In genomic region chr8:128356170-128356569, GRCm38 (mm10) we compare ENCODE assay signal across 8 mouse cellular contexts. TPM values are rescaled to one million over a fixed set of nuclear protein-coding genes. Genes with fewer than 3 reads are reported as not detected.
DNase-seq lines count a peak whose midpoint lies in the region; ATAC-seq and TF ChIP-seq lines count a peak whose summit lies in the region.

No protein-coding gene starts in this region.

- H3K4me2 ChIP-seq in hindbrain, postnatal 0 days (ENCODE audit: low read depth, low read length), result peak overlapping the region; percentile 100
- peak overlapping the region; percentile 100 for H3K4me2 ChIP-seq in neural tube, embryonic 14.5 days (ENCODE audit: low read depth, low read length)

- WGBS in hindbrain, postnatal 0 days, result 70% methylated on average over 5 of the region's 5 CpGs
- WGBS in neural tube, embryonic 14.5 days, result 69% methylated on average over 5 of the region's 5 CpGs

- H3K27ac ChIP-seq in layer of hippocampus, adult 2 months, result peak overlapping the region; percentile 98
- no peak overlapping the region; the same call in 1 of the 2 replicates for H3K27ac ChIP-seq in hindbrain, postnatal 0 days
- H3K27ac ChIP-seq in neural tube, embryonic 14.5 days (ENCODE audit: low read depth, low read length), result no peak overlapping the region

- no peak overlapping the region for H3K9ac ChIP-seq in hindbrain, postnatal 0 days (replicated peaks; ENCODE audit: low read length)
- H3K9ac ChIP-seq in neural tube, embryonic 14.5 days (replicated peaks; ENCODE audit: low read depth, low read length), result no peak overlapping the region

- no peaks in the 10 kb centered on the region for H3K36me3 ChIP-seq in hindbrain, postnatal 0 days (ENCODE audit: insufficient read depth, low read length)
- H3K36me3 ChIP-seq in neural tube, embryonic 14.5 days (ENCODE audit: control insufficient read depth, insufficient read depth, low read length), result no peaks in the 10 kb centered on the region

- no peak for TF ChIP-seq CTCF in layer of hippocampus, adult 2 months (conservative IDR thresholded peaks at IDR 0.05)
- no peak for TF ChIP-seq CTCF in hindbrain, postnatal 0 days (IDR thresholded peaks at IDR 0.05; ENCODE audit: low read depth)

- peaks cover 2% of the 10 kb centered on the region; the same call in 1 of the 2 replicates for H3K4me1 ChIP-seq in hindbrain, postnatal 0 days (ENCODE audit: insufficient read depth, low read length)
- 0 out of 2 replicates have a peak, but pooled peaks cover 8% of the 10 kb centered on the region for H3K4me1 ChIP-seq in neural tube, embryonic 14.5 days (ENCODE audit: control insufficient read depth, insufficient read depth, low read length)

- intact Hi-C loops in heart, postnatal 25 days (cut with DNase I), result loop anchor here (2.0 to 5.0 kb wide), 8 partner anchors 87 to 1024 kb away; no protein-coding TSS in a partner anchor

- no peaks in the 10 kb centered on the region for H3K27me3 ChIP-seq in hindbrain, postnatal 0 days (ENCODE audit: insufficient read depth, low read length)
- no peaks in the 10 kb centered on the region for H3K27me3 ChIP-seq in neural tube, embryonic 14.5 days (ENCODE audit: control insufficient read depth, insufficient read depth, low read length)

- H3K9me3 ChIP-seq in hindbrain, postnatal 0 days (ENCODE audit: low read length), result no peaks in the 10 kb centered on the region
- H3K9me3 ChIP-seq in neural tube, embryonic 14.5 days (ENCODE audit: control insufficient read depth, low read length), result no peaks in the 10 kb centered on the region

- peak; percentile 89 for DNase-seq in heart, adult 11 months
- no peak for DNase-seq in heart, postnatal 25 days (ENCODE audit: low spot score)
- DNase-seq in layer of hippocampus, adult 2 months (ENCODE audit: low spot score in 2 of 2), result no peak
- no peak for DNase-seq in layer of hippocampus, postnatal 10 days (ENCODE audit: low spot score in 2 of 2)
- no peak for DNase-seq in hindbrain, postnatal 0 days (ENCODE audit: low spot score)

- peak overlapping the region; percentile 88; the same call in 1 of the 2 replicates for H3K4me3 ChIP-seq in layer of hippocampus, adult 2 months
- H3K4me3 ChIP-seq in hindbrain, postnatal 0 days (ENCODE audit: low read length), result no peak overlapping the region
- H3K4me3 ChIP-seq in neural tube, embryonic 14.5 days (ENCODE audit: low read depth, low read length), result no peak overlapping the region

- no peak for ATAC-seq in hindbrain, postnatal 0 days
- no peak for ATAC-seq in neural tube, embryonic 14.5 days (ENCODE audit: low read depth)
- ATAC-seq in granulocyte monocyte progenitor cell, adult 5-6 weeks (replicated peaks; ENCODE audit: poor library complexity, severe bottlenecking), result no peak
- ATAC-seq in megakaryocyte-erythroid progenitor cell, adult 5-6 weeks (replicated peaks; ENCODE audit: low FRiP score, low TSS enrichment, poor library complexity, severe bottlenecking), result no peak

RNA-seq across cellular contexts. Expression of gene Nrp1, which starts 2.2 kb away (rescaled TPM):
- total RNA-seq in heart, postnatal 25 days (2021), result 100 to 1,000 TPM; 110 to 116 TPM
- 100 to 1,000 TPM in 1 of 2 experiments, 10 to 100 TPM in 1; 98.8 to 106 TPM for total RNA-seq in layer of hippocampus, adult 2 months (2021)
- 100 to 1,000 TPM; 157 to 165 TPM for total RNA-seq in layer of hippocampus, postnatal 10 days (2021)
- total RNA-seq in hindbrain, postnatal 0 days (2014; rRNA removed), result 50.4 and 51.0 TPM in 2 replicates
- 43.6 and 44.3 TPM in 2 replicates for polyA plus RNA-seq in hindbrain, postnatal 0 days (2015; fragmentation: Nextera tagmentation; extraction: Ambion mirVana)
- polyA plus RNA-seq in neural tube, embryonic 14.5 days (2014; fragmentation: Nextera tagmentation; extraction: Ambion mirVana), result 101 and 143 TPM in 2 replicates
- 13.1 and 17.2 TPM in 2 replicates for total RNA-seq in granulocyte monocyte progenitor cell, adult 5-6 weeks (2014; fragmentation: Nextera tagmentation)
- 9.7 and 12.1 TPM in 2 replicates for total RNA-seq in granulocyte monocyte progenitor cell, adult 5-6 weeks (2017)
- 0.15 and 0.20 TPM in 2 replicates for total RNA-seq in megakaryocyte-erythroid progenitor cell, adult 5-6 weeks (2014; fragmentation: Nextera tagmentation)
- 0.23 and 0.76 TPM in 2 replicates for total RNA-seq in megakaryocyte-erythroid progenitor cell, adult 5-6 weeks (2017)

Comparison
In these comparisons a context has a peak if more than half of its experiments do, and no peak if none do; other contexts are left out.
1. RNA of gene Nrp1, which starts 2.2 kb away (total RNA-seq): 157 to 165 TPM in layer of hippocampus, postnatal 10 days, 110 to 116 TPM in heart, postnatal 25 days, 98.8 to 106 TPM in layer of hippocampus, adult 2 months, 50.4 to 51.0 TPM in hindbrain, postnatal 0 days and 9.7 to 17.2 TPM in granulocyte monocyte progenitor cell, adult 5-6 weeks; 0.15 to 0.76 TPM in megakaryocyte-erythroid progenitor cell, adult 5-6 weeks; every median in the first group is over 4 times any median in the second.